Mouse (Mus musculus) neutrophil, adult 5-6 weeks (primary cell): ENCODE results near the gene Zcchc4. TPM values are rescaled to one million over a fixed set of nuclear protein-coding genes. Genes with fewer than 3 reads are reported as not detected.

Source experiments
- ATAC-seq: fragments of 151-379, 151-347 bp; 2 replicates; pipeline ENCODE4 v1.8.0; 2017; ENCODE audit warnings: mild to moderate bottlenecking, moderate TSS enrichment; ENCODE audit not compliant: insufficient number of reproducible peaks, poor library complexity, low FRiP score, severe bottlenecking; ENCODE audit errors: extremely low read depth
- total RNA-seq: library from RNA; stranded (forward); fragments of 200-1000 nt; gene quantifications from 2 replicates; pipeline ENCODE4 v1.2.3, GENCODE M21; 2017

Zcchc4 gene
- total RNA-seq, 1 experiment from 2014 or later = 17.8 TPM

DNA sequence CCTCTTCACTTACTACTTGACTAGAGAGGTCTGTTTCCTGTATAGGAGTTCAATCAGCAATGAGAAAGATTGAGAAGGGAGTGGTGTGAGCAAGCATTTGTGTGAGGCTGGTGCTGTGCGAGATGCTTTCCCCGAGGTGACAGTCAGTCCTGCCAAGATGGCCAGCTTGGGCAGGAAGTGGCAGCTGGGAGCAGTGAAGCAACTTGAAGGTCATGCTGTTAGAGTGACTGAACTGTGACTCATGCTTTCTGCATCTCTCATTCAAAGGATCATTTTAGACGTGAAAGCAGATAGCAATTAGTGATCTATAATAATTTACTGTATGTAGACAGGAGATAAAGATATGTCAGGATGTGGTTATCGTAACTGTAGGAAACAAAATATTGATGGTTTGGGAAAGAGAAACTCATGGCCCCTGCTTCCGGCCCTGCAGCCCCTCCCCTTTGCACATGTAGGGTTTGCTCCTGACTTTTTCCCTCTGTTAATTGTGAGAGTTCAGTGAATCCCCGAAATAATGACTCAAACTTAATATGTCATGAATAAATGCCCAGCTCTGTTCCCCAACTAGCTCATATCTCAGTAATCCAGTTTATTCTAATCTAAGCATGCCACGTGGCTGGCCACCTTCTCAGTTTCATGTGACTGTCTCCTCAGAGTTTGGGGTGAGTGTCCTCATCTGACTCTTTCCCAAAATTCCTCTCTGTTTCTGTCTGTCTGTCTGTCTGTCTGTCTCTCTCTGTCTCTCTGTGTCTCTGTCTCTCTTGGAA, 11.5 kb downstream of the Zcchc4 start:
- no peak for ATAC-seq

DNA sequence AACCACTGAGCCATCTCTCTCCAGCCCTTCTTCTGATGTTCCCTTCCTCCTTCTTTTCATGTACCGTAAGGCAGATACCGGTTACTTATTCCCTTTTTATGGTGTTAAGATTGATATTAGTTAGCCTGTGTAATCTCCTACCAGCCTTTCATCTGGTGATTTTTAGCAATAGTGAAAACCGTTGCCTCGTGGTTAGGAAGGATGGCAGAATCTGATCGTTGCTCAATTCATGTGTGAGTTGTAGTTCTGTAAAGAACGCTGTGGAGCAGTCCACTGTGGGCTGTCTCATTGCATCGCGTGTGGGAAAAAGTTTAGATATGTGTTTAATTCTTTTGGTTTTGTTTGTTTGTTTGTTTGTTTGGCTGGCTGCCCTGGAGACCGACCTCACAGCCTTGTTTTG, 18.0 kb downstream of the Zcchc4 start:
- ATAC-seq = no peak

DNA sequence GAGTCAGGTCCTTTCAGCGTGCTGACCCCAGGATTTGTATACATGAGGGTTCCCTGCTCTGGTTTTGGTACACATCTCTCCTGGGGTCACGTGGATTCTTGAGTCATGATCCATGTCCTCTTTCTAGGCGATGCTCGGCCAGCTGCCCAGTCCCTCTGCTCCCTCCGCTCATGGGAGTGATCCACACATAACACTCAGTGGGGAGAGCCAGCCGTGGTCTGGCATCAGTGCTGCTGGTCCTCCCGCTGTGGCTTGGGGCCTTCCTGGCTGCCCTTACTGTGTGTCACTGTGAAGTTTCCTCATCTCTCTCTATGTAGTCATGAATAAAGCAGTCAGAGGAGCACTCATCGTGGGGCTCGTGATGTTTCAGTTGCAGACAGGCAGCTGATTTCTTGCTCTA, 18.9 kb downstream of the Zcchc4 start:
- no peak for ATAC-seq

DNA sequence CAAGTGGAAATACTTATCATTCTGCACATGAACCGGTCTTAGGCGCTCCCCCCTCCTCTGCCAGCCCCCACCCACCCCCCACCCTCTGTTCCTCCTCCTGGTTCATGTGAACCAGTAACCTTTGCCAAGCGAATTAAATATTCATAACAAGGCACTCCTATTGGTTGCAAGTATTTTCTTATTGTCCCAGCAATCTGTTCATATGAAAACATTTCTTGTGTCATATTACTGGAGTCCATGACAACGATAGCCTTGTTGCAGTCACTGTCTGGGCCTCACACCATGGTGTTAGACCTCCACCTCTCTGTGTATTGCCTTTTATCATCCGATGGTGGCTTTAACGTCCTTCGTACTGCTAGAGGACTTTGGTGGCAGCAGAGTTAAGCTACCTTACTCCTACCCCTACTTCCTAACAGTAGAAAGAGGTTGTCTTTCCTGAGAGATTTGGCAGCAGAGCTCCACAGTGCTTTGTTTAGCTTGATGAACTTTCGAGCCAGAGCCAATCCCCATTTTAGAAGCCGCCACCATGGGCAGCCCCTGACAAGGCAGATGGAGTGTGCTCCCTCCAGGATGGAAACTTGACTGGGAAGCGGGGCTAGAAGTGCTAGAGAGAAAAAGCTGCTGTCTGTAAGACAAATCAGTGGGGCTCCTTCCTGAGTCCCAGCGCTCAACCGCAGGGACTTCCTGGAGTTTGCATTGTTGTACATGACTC, 24.2 kb downstream of the Zcchc4 start:
- no peak for ATAC-seq

DNA sequence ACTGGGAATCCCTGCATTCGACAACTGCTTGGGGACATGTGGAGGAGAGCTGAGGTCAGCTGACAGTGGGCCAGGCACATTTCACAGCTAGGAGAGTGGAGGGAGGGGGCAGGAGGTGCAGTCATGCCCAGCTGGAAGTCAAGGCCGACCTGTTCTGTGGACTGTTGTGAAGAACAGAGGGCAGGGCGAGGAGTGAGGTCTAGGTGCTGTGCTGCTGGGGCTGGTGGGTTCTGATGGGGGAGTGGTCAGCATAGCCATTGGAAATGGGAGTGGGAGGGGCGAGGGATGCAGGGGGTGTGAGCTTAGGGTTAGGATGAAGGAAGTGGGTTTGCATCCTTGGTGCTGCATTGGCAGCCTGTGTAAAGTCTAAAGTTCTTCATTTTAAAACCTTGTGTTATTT, 30.6 kb downstream of the Zcchc4 start:
- ATAC-seq = no peak

DNA sequence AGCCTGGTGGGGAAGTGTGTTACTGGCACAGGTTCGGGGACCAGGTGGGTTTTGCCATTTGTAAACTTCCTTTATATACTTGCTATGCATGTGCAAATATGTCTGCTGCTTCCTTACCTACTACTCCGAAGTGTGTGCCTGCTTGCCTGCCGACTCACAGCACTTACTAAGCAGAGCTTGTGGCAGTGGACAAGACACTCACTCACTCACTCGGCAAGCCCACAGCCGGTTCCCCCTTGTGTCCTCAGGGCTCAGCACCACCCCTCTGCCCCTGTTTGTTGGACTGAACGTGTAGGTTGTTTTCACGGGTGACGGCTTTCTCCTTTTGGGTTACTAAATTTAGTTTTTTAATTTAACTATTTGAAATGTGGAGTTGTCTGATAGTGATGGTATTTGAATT, 31.1 kb downstream of the Zcchc4 start:
- no peak for ATAC-seq

DNA sequence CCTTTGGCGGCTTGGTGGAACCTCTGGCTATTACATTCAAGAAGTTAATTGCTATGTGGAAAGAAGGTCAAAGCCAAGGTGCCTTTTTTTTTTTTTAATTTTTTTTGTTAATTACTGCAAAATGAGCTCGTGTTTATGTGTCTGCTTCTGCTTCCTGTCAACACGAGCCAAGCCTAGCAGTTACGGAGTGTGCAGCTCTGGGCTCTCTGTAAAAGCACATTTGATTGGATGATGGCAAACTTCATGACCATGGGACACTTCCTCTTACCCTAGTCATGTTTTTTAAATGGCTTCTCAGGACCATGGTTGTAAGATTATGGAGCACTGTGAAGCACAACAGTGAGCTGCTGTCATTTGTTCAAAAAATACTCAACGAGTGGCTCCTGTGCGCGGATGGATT, 31.8 kb downstream of the Zcchc4 start:
- no peak for ATAC-seq

DNA sequence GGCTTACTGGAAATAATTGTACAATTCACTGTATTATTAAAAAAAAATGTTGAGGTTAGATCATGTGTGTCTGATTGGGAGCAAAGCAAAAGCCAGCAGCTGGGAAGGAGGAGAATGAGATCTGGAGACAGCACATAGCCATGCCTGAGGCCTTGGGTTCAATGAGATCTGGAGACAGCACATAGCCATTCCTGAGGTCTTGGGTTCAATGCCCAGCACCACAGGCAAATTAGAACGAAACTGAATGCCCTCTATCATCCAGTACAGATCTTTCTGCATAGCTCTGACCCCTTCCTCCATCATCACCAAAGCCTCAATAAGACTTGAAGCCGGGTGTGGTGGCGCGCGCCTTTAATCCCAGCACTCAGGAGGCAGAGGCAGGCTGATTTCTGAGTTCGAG, 35.2 kb downstream of the Zcchc4 start:
- no peak for ATAC-seq

DNA sequence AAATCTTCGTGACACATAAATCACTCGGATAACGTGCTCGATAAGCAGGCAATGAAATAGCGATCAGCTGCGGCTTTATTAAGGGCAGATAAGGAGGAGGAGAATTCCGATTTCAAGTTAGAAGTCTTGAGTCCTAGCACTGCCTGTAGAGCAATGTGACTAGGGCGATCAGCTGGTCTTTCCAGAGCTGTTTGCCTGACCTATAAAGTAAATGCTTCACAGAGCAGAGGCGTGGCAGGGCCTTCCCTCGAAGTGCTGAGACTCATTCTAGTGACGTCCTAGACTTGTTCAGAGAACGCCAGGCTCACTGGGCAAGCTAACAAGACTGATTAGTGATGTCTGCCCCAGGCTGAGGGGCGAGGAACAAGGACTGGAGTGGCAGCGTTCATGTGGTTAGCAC, 35.8 kb downstream of the Zcchc4 start:
- no peak for ATAC-seq

DNA sequence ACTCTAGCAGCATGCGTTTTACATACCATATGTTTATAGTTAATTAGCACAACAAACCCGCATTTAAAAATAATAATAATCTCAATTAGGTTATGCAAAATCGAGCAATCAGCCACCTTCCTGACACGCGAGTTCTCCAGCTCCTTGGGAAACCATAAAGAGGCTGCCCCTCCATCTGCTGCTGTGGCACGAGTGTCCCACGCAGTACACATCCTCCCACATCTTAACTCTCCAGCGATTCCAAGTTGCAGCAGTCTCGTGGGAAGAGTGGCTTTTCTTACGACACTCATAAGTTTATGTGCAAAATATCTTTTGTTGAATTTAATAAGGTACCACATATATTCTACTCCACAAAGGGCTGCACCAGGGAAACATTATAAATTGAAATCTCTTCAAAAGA, 37.2 kb downstream of the Zcchc4 start:
- ATAC-seq = no peak

DNA sequence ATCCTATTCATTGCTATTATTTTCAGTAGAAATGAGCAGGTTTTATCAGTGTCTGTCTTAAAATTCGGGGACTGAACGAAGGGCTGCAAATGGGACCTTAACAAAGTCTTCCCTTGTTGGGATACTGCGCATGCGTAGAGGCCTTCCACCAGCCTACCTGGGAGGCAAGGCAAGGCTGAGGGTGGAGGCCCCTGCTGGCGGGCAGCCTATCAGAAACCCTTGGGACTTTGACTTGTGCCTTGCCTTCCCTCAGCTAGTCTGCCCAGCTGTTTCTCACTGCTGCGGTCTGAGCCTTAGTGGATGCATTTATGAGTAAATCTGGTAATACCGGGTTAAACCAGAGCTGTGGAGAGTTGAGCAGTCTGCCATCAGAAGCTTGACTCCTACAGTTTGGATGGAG, 38.1 kb downstream of the Zcchc4 start:
- ATAC-seq = no peak

DNA sequence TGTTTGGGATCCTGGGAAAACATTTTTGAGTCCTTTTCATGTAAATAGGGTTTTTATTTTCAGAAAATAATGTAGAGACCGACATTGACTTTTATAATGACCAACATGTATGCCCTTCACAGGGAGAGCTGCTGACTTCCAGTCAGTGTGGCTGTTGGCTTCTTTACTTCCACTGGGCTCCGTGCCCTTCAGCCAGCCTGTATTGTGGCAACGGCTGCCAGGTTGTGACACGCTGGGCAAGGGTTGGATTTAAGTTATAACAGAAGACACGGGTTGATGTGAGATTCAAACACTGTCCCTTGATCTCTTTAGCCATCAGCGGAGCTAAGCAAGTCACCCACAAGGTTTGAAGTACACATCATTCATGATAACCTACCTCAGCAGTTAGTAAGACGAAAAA, 43.5 kb downstream of the Zcchc4 start:
- ATAC-seq = no peak

DNA sequence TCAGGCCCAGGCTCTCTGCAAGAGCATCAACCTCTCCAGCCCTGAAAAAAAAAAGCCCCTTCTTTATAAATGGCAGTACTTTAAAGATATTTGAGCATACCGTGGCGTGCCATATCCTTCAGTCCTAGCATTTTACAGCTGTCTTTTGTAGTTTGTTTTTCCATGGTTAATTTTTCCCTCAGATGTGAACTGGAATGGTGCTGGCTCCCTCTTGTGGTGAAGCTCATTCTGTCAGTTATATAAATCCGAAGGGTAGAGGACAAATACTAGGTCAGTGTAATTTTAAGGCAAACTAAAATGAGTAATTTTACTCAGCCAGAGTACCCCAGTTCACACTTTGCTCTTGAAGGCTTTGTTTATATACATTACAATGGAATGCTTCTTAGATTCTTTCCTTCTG, 46.5 kb downstream of the Zcchc4 start:
- no peak for ATAC-seq

DNA sequence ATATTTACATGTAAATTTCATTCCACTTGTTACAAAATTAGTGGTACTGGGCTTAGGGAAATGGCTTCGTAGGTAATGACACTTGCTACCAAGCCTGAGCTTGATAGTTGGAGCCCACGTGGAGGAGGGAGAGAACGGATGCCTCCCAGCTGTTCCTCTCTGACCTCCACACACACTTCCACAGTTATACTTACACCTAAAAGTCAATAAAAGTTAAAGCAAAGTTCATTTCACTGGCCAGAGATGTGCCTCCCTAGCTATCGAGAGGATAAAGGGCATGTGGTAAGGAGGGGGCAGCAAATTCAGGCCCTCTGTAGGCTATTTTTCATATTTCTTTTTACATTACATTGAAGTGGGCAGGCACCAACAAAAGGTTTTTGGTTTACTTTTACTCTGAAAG, 52.7 kb downstream of the Zcchc4 start:
- no peak for ATAC-seq

DNA sequence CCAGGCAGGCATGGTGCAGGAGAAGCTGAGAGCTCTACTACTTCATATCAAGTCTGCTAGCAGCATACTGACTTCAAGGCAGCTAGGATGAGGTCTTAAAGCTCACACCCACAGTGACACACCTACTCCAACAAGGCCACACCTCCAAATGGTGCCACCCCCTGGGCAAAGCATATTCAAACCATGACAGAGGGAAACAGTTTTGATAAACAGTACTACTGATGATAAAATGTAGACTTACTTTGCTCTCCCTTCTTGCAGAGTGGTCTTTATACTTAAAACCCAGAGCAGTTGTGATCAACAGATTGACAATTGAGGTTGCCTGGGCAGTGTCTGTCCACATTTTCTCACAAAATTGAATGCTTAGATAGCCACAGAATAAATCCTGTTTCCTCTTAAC, 57.8 kb downstream of the Zcchc4 start:
- no peak for ATAC-seq

DNA sequence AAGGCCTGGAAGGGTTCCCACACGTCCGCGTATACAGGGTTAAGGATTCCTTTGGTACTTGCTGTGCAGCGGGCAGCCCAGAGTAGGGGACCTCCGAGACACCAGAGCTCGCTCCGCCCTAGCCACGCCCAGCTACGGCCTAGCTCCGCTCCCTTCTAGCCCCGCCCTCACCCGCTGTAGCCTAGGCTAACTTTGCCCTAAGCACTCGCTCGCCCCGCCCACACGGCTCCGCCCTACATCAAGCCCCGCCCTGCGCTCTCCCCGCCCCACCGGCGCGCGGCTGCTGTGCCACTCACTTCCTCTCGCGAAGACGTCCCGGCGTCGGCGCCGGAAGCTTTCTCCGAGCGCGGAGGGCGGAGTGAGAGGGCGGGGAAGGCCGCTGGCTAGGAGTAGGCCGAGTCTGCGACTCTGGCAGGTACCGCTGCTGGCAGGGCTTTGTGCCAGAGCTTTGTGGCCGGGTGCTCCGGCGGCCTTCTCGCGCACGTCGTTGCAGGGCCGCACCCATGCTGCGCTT, 58.6 kb downstream of the Zcchc4 start, which contains the start of gene Anapc4:
Gene Anapc4, plus strand, starts transcription at position 252 of the 514 bp plus-strand sequence.
- peak; percentile 98 for ATAC-seq

DNA sequence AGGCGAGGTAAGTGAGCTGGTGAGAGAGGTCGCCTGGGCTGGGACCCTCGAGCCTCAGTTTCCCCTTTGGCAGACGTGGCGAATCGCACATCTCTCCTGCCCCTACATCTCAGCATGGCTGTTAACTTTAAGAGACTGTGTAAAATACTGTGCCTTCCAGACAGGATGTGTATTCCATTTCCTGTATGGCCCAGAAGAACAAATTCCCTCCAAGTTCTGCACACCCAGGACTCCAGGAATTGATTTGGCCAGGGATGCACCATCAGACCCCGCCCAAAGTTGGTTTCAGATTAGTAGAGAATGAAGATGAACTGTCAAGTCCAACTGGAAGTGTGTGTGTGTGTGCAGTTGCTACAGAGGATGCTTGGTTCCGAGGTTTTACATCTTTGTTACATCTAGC, 59.2 kb downstream of the Zcchc4 start:
- no peak for ATAC-seq

DNA sequence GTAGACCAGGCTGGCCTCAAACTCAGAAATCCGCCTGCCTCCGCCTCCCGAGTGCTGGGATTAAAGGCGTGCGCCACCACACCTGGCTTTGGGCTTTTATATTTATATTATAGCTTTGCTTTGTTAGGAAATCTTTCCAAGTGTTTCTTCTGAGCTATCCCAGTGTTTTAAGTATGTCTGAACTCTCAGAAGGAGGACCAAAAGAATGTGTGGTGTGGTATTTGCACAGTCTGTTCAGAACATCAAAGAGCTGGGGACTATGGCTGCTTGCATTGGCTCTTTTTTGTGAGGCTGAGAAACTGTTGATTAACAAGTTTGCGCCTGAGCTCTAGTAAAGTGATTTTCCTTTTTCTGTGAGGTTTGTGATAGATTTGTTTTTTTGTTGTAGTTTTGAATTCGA, 69.1 kb downstream of the Zcchc4 start:
- no peak for ATAC-seq

DNA sequence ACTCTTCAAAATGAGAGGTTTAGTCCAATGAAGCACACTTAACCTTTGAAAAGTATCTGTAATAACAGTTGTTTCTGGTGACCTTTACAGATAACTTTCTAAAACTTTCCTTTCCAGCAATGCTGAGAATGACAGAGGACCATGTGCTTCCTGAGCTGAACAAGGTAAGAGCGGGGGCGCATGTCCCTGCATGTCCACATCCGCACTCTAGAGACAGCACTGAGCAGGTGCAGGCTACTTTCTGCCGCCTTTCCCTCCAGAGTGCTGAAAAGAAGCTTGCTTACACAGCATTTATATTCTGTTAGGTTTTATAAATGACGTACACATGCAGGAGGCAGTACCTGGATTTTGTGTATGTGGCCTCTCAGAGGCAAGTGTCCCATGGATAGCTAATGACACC, 80.5 kb downstream of the Zcchc4 start:
- ATAC-seq = no peak

DNA sequence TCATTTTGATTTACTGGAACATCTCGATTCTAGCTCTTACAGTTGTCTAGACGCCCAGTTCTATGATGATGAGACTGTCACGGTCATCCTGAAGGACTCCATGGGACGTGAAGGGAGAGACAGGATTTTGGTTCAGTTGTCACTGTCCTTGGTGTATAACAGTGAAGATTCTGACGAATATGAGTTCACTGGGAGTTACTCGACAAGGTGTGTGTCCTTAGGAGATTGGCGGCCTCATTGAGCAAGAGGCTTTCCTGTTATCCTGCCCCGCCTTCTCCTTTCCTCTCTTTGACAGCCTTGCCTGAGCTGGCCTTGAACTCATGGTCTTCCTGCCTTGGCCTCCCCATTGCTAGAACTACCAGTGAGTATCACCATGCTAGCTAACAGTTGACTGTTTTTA, 89.2 kb downstream of the Zcchc4 start:
- no peak for ATAC-seq
